Mouse (Mus musculus) gastrocnemius, postnatal 14 days (tissue): ENCODE data around the gene Oxa1l. TPM values are rescaled to one million over a fixed set of nuclear protein-coding genes. Genes with fewer than 3 reads are reported as not detected.
A peak's percentile ranks its signal among the peaks of the same experiment; 100 is the strongest.

Experiments used
- DNase-seq: peaks from one replicate; pipeline ENCODE4 v3.0.0; 2021; ENCODE audit warnings: mixed read lengths
- intact Hi-C: fragments of 180-260 bp; cut with DNase I; formaldehyde crosslinking; loops from one replicate; pipeline ENCODE4 v1.15.1; 2025; ENCODE audit warnings: low total_unique reads
- total RNA-seq, 2 experiments: library from RNA; stranded (reverse); gene quantifications; 2 replicates each; pipeline ENCODE4 v1.2.3; 2021

Gene Oxa1l
- total RNA-seq, 2 experiments from 2014 or later = 54.7 to 57.7 TPM

DNA sequence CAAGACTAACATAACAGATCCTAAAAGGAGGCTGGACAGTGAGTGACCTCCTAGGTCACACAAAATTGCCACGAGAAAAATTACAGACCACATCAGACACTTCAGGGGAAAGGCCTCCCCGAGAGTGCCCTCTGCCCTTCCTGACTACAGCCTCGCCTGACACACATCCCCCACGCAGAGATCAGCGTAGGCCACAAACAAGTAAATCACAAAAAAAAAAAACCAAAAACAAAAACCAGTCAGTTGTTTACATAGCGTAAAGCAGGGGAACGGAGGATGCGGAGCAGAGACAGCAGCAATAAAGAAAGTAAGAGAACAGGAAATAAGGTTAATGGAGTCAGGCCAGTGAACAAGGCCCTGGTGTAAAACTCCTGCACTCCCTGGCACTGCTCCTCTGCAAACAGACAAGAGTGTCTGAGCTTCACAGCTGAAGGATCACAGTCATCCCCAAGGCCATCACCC is 38.3 kb downstream of the Oxa1l start:
- intact Hi-C loops = no loop called here
- DNase-seq = no peak

DNA sequence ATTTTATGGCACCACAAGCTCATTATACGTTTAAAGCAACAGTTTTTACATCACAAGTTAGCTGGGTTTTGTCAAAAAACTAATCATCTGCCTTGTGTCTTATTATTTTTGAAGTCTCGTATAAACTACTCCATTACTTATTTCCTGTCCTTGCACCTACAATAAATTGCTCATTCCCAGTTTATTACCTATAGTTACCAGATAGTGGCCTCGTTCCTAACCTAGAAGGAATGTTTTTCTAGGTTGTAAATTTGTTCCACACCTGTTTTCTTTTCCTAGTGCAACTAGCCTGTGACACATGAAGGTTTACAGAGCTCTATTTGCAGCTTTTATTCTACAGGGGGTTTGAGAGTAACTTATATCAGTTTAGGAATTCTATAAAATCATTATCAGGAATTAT is 41.1 kb downstream of the Oxa1l start:
- DNase-seq = no peak
- intact Hi-C loops = no loop called here

DNA sequence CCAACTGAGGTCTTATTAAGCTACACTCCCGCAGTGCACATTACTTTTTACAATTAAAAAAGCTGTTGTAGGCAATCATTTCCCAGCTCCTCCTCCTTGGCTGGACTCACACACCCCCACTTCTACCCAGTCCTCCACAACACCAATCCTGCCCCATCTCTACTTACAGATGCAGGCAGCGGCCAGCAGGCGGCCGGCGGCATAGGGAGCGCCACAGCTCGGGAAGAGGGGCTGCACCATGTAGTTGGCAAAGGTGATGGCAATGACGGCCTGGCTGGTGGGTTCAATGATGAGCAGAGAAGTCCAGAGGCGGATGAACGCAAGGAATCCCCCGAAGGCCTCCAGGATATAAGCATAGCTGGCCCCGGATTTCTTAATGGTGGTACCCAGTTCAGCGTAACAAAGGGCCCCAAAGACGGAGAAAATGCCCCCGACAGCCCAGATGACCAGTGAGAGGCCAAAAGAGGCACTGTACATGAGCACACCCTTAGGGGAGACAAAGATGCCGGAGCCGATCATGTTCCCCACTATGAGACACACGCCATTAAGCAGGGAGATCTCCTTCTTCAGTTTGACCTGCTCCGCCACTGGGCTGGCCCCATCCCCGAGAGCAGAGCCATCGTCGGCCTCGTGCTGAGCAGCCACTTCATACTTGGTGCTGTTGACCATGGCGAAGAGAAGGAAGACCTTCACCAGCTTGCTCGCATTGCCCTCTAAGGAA is 47.9 kb downstream of the Oxa1l start:
- intact Hi-C loops = no loop called here

DNA sequence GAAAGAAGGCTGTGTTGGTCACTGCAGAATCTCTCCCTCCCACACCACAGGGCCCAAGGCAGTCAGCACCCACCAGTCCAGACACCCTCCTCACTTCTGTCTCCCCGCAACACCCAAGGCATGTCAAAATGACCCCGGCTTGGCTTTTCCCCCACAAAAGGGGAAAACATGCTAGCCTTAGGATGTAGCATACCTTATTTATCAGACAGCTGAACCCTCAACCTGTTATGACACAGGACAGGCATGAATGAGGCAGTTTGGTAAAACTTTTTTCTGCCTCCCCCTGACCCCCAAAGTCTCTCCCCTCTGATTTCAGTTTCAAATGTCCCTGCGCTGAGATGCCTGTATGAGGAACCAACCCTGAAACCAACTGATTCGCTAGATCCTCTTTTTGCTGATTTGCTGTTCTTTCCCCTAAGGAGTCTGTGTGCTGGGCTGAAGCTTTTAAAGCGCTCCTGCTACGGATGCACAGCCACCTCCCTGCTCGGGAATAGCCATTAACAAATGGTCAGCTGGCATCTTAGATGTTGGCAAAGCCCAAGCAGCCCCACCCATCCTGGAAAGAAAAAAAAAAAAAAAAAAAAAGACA is 48.5 kb downstream of the Oxa1l start:
- intact Hi-C loops = no loop called here
- DNase-seq = no peak

More for the DNA sequence above, 47.9 kb downstream of the Oxa1l start:
- no peak for DNase-seq

DNA sequence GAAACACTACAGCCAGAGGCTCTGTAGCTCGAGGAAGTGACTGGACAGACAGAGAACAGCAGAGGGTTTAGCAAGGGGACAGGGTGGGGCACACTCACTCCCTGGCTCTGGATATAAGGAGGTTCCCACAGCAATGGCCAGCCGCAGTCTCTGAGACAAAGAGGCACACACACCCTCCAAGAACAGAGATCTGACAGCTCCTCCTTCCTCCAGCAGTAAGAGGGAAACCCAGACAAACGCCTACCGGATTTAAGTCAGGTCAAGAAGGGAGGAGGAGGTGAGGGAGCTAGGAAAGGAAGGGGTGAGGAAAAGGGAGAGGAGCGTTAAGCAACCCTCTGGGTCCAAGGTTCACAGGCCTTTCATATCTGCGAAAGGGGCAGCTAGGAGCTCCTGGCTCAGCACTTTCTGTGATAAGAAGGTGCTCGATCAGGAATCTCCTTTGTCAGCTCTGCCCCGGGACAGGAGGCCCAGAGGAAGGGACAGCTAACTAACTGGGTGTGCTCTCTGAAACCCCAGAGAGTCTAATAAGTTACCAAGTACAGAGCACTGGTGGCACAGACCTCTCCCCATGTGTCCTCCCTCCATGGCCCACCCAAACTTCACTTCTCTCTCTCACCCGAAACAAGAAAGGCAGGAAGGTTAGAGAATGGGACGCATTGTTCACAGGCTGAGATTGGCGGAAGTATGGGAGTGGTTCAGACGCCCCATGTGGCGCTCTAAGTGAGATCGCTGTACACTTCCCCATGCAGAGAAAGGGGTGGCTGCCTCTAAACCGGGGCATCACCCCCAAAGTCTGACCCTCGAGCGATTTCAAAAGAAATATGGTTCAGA is 49.6 kb downstream of the Oxa1l start:
- peak; percentile 45 for DNase-seq
- intact Hi-C loops = loop anchor here (5.0 kb wide), 1 partner anchor 168 kb away; no protein-coding TSS in a partner anchor

DNA sequence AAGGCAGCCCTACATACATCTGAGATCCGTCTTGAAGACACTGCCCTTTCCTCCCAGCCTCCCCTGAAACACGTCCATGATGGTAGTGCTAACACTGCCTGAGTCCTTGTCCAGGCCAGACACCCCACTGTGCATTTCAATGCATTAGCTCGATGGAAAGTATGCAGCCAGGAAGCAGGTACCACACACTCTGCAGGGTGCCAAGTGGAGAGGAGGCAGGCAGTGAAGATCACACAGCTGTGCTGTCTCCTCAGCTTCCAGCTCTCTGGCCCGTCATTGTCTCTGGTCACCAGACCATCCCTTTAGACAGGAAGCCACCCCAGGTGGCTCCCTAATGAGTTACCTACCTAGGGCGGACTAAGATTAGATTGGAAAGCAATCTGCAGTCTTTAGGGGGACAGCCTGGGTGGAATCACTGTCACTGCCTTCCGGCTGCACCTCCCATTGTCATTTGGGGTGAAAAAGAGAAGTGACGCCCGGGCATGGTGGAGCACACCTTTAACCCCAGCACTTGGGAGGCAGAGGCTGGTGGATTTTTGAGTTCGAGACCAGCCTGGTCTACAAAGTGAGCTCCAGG is 51.5 kb downstream of the Oxa1l start:
- no peak for DNase-seq

DNA sequence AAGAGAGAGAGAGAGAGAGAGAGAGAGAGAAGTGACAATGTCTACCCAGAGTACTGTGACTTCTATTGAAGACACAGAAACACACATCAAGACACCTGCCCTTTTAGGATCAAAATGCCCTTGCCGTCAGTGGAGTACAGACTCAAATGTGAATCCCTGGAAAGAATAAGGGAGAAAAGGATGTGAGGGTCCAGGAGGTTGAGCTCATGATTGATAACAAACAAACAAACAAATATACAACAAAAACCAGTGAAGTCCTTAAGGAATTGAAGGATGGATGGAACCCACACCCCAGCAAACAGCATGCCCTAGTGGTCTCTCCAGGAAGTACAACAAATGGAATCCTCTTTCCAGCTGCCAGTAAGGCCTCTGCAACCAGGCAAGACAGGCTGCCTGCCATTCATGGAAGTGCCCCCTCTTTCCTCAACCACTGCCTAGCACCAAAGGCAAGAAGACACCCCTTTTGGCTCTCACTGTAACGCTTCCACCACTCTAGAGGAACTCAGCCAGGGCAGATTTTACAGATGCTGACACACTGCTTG is 52.1 kb downstream of the Oxa1l start:
- no peak for DNase-seq
- intact Hi-C loops = loop anchor here (5.0 kb wide), 1 partner anchor 170 kb away; no protein-coding TSS in a partner anchor

More for the DNA sequence above, 51.5 kb downstream of the Oxa1l start:
- intact Hi-C loops = loop anchor here (5.0 kb wide), 1 partner anchor 170 kb away; no protein-coding TSS in a partner anchor

DNA sequence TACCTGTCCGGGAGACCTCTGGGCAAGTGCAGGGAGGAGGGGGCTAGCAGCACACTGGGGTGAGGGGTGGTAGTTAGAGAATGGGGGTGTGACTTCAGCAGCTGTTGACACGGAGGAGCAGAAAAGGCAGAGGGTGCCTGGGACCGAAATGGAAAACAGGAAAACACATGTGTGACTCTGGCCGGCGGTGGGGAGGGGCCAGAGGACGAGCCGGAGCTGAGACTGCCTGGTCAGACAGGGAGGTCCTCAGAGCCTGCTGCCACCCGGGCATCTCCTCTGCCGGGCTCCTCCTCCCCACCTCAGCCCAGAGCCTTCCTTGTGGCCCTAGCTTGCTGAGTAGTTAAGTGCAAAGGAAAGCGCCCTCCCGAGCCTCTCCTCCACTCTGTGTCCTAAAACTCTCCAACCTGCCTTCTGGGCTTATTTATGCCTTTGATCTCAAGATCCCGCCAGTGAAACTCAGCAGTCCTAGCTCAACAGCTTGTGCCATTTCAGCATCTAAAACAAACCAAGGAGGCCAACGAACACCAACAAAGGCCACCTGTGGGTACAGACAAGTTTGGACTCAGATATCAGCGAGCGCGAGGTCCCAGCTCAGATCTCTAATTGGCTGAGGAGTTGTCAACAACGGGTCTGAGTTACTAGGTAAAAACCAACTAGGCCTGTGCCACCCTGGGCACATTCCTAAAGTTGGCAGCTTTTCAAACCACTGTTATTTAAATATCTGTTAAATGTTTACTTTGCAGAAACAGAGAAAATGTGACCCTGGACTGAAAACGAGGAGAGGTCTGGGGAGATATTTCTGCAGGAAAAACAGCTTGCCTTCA is 53.5 kb downstream of the Oxa1l start:
- intact Hi-C loops = loop anchor here (5.0 kb wide), 1 partner anchor 172 kb away; no protein-coding TSS in a partner anchor
- peak; percentile 56 for DNase-seq

DNA sequence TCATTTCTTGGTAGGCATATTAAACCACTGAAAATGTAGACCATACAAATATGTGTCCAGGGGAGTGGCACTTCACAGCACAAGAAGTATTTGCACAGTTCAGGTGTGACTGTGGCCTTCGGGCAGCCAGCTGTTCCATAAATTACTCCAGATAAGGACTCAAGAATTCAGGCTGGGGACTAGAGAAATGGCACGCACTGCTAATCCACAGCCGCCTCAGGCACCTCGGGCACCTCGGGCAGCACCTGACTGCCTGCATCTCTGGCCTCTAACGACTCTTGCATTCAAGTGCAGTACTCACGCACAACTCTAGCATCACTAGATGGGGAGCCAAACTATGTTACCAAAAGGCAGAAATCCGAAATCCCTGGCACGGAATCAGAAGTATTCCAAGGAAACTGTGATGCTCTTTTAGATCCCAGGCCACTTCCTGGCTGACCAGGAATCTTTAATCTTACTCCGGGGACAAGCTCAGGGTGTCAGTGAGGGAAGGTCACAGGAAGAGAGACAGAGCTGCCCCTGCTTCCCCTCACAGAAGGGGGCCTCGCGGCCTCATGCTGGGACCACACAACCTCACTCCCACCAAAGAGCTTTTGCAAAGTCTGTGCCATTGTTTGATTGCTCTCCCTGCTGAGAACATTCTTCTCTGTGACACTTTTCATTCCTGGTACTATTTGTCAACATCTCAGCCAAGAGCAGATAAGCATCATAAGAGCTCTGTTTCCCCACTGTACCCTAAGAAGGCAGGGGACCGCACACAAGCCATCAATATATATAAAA is 54.8 kb downstream of the Oxa1l start:
- intact Hi-C loops = no loop called here

DNA sequence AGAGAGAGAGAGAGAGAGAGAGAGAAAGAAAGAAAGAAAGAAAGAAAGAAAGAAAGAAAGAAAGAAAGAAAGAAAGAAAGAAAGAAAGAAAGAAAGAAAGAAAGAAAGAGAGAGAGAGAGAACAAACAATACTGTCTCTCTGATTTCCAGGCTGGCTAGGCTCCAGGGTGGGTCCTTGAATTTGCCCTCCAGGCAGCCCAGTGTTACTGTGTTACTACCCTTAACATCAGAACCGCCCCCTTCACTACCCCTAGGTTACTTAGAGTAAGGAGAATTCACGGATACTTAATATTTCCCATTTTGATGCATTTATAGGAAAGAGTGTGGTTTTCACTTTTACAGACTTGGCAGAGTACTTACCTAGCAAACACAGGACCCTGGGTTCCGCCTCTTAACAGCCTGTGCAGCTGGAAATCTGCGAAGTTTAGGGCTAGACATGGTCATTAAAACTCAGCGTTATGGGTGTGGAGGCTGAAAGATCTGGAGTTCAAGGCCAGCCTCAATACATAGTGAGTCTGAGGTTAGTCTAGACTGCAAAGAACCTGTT is 55.7 kb downstream of the Oxa1l start:
- no peak for DNase-seq
- intact Hi-C loops = no loop called here

More for the DNA sequence above, 54.8 kb downstream of the Oxa1l start:
- DNase-seq = no peak

DNA sequence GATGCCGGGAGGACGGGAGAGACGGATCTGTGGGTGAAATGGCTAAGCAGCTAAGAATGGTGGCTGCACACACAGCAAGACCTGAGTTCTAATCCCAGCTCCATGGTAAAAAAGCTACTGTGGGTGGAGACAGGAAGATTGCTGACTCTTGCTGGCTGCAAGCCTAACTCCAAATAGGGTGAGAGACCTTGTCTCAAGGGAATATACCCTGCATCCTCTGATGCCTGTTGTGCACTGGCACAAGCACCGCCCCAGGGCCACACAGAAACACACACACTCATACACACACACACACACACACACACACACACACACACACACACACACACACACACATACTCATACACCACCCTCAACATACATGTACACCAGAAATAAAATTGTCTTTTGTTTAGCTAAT is 56.2 kb downstream of the Oxa1l start:
- intact Hi-C loops = no loop called here
- DNase-seq = no peak

DNA sequence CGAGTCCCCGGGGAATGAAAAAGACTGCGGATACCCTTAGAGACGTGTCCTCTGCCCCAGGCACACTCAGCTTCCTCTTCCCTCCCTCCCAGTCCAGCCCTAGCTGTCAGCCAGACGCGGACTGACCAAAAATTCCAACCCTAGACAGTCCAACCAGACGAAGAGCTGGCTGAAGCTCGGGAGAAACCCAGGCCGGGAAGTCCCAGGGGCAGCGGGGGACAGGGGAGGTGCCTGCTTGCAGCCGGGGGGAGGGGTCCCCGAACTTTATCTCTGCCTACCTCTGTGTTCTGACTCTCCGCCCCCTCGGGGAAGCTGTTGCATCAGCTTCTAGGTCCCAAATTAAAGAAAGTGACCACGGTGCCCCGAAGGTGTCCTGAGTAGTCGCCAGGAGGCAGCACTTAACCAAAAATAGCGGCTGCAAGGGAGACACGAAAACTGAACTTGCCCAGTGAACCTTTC is 57.0 kb downstream of the Oxa1l start, which contains the start of gene Slc7a7:
Gene Slc7a7, minus strand, starts transcription at position 158 of the 459 bp plus-strand sequence.
- intact Hi-C loops = no loop called here
- DNase-seq = peak; percentile 32

Other genes starting within 250 kb of the Oxa1l start
- gene Dad1, start 106.7 kb upstream of the Oxa1l start, total RNA-seq = 10 to 100 TPM; 67.4 to 70.3 TPM
- 10 to 100 TPM; 18.4 to 19.9 TPM for gene Abhd4, start 106.6 kb upstream of the Oxa1l start, total RNA-seq
- not detected for gene Olfr49, start 75.9 kb upstream of the Oxa1l start, total RNA-seq
- gene Slc7a7, start 56.9 kb downstream of the Oxa1l start, total RNA-seq = 1 to 10 TPM; 2.9 to 3.4 TPM
- 100 to 1,000 TPM; 107 to 116 TPM for gene Mrpl52, start 66.1 kb downstream of the Oxa1l start, total RNA-seq
- gene Mmp14, start 70.8 kb downstream of the Oxa1l start, total RNA-seq = 10 to 100 TPM; 52.0 to 68.1 TPM
- gene Lrp10, start 103.3 kb downstream of the Oxa1l start, total RNA-seq = 10 to 100 TPM; 33.5 to 37.2 TPM
- gene Rem2, start 115.3 kb downstream of the Oxa1l start, total RNA-seq = not detected
- 10 to 100 TPM; 27.9 to 28.9 TPM for gene Prmt5, start 156.7 kb downstream of the Oxa1l start, total RNA-seq
- 1 to 10 TPM; 5.8 to 6.5 TPM for gene Haus4, start 193.8 kb downstream of the Oxa1l start, total RNA-seq
- 1 to 10 TPM; 5.7 to 5.8 TPM for gene Ajuba, start 216.7 kb downstream of the Oxa1l start, total RNA-seq
- 1 to 10 TPM; 2.9 to 3.3 TPM for gene 4931414P19Rik, start 245.2 kb downstream of the Oxa1l start, total RNA-seq